Mouse (Mus musculus) frontal cortex, adult 2 months (tissue): ENCODE results near the gene Meis2. TPM values are rescaled to one million over a fixed set of nuclear protein-coding genes. Genes with fewer than 3 reads are reported as not detected.

Experiments used
- DNase-seq, 2 experiments: peaks; one replicate each; pipeline ENCODE4 v3.0.0; 2022; ENCODE audit warnings: low spot score in 1 of 2; ENCODE audit errors: extremely low spot score in 1 of 2
- polyA plus RNA-seq: library from polyadenylated mRNA; depleted of rRNA; stranded (reverse); fragments of >200 nt; gene quantifications from 2 replicates; pipeline ENCODE4 v1.2.3, GENCODE M21; 2012

The Meis2 gene
- polyA plus RNA-seq, 1 experiment, result 372 TPM

DNA sequence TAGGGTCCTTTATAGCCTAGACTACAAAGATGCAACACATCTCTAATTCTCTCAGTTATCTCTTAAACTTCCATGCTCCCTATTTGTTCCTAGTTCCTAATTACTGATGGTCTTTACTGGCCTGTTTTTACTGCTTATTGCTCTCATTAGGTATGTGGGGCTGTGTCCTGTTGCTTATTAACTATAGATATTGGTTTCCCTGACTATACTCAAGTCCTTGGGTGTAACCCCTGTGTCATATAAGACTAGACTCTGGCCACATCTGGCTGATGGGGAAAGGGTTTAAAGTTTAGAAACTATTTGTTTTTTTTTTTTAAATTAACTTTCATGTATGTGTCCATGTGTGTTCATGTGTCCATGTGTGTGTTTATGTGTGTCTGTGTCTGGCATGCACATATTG lies 147.1 kb downstream of the Meis2 start:
- no peak for DNase-seq

DNA sequence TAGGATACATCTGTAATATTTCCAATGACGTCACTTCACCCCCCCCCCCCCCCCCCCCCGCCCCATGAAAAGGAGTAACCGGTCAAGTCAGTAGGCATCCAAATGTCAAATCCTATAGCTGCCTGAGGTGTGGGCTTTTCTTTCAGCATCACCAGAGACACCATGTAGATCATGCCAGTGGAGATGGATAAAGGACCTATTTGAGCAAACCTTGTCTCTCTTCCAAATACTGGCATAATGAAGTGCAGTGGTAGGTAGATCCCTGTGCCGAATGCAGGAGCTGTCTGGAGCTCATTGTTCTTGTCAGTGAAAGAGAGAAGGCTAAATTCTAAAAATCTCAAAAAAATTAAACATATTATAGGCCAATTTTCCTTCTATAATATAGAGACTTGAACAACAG lies 151.1 kb downstream of the Meis2 start:
- DNase-seq, result no peak

DNA sequence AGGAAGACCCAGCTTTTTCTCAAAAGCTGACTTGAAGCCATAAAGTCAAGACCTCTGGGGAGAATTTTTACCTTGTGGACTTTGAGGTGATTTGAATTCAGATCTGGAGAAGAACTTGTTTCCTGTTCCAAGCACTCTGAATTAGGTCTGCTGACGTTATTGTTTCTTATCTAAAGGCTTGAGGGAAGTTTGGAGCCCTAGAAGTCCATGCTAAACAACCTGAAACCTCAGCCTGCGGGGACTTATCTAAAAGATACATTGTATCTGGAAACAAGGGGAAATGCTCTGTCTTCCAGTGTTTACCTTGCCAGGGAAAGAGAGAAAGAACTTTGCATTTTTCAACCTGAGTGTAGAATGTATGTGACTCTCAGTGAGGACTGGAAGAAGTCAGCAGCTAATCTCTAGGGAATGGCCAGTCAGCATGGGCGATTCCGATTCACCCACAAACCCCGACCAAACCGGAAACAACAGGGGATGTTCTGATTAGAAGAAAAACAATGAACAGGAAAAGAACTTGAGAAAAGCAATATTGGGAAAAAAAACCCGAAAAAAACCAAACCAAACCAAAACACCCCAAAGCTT lies 152.6 kb downstream of the Meis2 start:
- DNase-seq, result no peak

DNA sequence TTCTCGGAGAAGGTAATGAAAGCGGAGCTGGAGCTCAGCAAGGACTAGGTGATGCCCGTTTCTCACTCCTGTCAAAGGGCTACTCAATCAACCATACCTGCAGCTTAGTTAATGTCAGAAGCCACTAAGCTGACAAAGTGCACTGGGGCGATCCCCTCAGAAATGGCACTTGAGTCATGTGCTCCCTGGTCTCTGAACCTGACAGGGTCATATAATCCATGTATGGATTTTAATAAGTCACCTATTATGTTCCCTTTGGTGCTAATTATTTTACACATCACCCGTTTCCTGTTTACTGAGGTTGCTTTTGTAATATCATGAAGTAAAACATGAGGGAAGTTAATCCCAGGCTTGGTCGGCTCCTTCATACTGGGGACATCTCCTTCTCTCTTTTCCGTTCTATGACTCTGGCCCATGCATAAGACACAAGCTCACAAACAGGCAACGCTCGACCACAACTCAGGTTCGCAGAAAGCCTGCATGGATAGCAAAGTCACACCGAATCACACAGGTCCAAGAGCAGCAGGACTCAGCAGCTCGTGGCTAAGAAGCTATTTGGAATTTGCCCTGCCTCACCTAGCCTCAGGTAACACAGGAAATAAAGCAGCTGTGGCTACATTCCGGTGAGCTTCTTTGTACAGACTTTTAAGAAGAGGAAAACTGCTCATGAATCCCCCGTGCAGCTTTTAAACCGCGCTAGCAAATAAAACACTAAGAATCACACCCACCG lies 153.6 kb downstream of the Meis2 start:
- no peak for DNase-seq

DNA sequence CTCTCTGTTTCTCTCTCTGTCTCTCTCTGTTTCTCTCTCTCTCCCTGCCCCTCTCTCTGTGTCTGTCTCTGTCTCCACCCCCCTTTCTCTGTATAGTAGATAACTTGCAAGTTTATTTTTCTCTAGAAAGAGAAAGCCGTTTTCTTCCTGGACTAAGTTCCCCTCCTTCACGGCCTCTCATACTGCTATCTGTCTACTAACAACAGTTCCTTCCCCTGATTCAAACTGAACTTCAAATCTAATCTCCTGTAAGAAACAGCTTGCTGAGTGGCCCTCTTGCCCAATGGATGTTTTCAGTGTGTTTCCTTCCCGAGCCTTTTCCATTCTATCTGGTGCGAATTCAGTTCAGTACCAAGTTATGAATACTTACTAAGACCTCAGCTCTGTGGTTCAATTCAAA lies 155.4 kb downstream of the Meis2 start:
- DNase-seq, result no peak

DNA sequence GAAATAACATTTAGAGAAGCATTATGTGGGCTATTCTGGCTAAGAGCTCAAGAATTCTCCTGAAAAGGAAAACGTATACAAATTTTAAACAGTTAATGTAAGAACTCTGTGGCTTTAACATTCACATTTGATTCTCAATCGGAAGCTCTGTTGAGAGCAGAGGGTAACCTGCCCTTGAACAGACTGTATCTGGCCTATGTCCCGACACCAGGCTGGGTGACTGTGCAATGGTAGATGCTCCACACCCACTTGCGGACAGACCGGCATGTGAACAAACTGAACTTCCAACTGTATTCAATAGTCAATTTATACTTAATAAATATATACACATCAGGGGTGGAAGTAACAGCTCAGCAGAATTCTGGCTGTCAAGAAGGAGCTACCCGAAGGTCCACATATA lies 164.6 kb downstream of the Meis2 start:
- DNase-seq, result no peak

DNA sequence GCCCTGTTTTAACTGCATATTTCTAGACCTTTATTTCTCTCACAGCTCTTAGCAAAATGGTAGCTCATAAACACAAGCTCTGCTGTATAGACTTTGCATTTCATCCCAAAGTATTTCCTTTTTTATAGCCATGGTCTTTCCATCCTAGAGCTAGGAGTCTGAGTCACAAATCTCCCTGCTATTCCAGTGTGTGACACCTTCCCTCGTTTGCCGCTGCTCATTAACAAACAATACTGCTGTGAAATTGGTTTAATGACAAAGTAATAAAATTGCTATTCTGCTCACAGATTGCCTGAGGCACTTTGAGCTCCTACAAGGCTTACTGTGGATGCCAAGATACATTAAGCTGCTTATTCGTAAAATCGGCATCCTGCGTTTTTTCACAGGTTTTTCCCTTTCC lies 168.1 kb downstream of the Meis2 start:
- DNase-seq, result peak in 1 of 2 experiments; percentile 35

DNA sequence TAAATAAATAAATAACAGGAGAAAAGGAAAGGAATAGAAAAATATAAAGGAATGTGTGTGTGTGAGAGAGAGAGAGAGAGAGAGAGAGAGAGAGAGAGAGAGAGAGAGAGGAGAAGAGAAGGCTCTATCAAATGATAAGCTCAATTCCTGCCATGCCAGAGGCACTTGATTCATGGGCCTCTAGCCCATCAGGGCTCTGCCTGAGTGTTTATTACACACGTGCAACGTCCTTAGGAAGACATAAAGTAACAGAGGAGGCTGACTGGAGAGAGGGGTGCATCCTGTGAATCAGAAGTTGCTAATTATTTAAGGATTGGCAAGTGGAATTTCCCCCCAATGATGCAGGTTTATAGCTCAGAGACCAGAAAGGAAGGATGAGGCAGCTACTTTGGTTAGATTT lies 168.6 kb downstream of the Meis2 start:
- no peak for DNase-seq

DNA sequence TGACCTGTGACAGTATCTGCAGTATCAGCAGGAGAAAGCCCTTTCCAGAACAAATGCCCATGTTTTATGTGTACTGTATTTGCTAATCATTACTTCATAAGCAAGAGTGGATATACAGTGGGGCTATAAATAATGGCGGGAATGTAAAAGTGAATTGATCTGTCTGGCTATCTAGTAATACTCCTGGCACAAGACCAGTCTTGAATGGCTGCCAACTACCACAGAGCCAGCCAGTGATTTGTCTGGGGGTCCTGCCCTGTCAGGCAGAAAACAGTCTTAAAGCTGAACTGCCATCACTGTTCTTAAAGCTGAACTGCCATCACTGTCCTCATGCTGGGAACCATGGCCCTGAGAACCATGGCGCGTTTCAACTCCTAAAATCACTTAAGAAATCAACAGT lies 169.9 kb downstream of the Meis2 start:
- DNase-seq, result no peak

DNA sequence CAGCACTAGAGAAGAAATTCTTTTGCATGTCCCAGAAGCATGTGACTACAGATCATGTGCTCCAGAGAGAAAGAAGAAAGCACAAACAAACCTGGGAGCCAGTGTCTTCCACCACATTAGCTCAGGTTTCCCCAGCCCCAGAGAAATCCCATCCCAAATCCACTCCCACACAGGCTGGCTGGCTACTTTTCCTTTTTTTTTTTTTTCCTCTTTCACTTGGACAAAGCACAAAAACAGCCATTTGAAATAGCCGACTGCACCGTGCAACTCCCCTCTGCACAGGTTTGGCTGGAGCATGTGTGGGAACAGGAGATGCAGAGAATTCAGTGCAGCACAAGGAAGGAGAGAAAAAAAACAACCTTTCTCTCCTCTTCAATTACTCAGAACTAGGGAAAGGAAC lies 170.4 kb downstream of the Meis2 start:
- no peak for DNase-seq

DNA sequence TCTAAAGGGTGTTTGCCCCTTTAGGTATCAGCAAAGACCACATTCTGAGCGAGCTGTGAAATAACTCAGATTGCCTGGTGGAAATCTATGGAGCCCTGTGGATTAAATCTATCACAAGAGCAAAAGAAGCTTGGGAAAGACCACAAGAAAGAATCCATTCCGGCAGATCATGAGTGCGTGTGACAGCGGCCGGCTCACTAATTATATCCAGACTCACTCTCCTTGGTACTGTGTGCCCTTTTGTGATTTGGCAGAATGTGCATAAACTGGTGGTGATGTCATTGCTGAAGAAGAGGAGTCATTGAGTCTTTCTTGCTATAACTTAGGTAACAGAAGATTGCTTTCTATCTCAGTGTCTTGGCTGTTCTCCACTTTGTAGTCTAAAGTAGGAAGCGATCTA lies 172.5 kb downstream of the Meis2 start:
- no peak for DNase-seq

DNA sequence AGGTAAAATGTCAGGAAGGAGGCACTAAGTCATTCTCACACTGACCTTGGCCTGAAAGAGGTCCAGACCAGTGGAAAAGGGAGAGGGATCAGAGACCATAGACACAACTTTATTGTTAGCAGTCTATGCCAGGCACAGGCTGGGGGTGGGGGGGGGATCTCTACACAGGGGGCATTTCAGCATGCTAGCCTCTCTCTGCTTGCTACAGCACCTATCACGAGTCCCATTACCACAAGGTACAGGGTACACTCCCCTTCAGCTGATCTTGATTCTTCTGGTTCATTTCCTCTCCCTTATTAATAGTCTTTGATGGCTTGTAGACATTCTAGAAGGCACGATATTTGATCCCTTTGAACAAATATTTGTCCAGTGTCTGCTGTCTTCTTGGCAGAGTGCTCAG lies 174.9 kb downstream of the Meis2 start:
- DNase-seq, result no peak

DNA sequence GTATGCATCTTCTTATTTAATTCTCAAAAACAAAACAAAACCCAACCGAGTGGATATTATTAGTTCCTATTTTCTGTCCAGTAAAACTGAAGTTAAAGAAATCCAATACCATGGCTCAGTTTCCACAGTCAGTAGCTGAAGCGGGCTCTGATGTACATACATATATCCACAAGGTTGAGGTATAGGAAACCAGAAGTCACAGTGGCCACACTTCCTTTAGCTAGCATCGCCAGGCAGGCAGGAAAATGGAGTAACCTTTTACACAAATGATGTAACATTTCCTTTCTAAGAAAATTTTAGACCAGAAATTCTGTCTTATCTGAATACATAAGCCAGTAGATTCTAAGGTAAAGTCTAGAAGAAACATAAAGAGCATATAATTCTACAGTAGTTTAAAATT lies 175.6 kb downstream of the Meis2 start:
- no peak for DNase-seq

DNA sequence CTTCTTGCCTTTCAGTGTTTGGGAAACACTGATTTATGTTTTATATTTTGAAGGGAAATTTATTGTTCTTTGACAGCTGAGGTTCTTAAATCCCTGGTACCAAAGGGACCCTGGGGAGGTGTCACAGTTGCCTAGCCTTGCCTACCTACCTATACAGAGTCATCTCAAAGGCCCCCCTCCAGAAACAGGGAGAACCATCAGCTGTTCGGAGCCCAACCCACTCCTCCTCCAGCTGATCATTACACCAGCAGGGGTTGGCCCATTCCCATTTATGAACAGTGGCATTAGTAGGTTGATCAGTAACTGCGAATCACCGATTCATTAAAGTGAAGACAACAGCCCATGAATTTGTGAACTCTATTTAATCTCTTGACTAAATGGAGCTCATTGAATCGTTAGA lies 176.4 kb downstream of the Meis2 start:
- DNase-seq, result no peak

DNA sequence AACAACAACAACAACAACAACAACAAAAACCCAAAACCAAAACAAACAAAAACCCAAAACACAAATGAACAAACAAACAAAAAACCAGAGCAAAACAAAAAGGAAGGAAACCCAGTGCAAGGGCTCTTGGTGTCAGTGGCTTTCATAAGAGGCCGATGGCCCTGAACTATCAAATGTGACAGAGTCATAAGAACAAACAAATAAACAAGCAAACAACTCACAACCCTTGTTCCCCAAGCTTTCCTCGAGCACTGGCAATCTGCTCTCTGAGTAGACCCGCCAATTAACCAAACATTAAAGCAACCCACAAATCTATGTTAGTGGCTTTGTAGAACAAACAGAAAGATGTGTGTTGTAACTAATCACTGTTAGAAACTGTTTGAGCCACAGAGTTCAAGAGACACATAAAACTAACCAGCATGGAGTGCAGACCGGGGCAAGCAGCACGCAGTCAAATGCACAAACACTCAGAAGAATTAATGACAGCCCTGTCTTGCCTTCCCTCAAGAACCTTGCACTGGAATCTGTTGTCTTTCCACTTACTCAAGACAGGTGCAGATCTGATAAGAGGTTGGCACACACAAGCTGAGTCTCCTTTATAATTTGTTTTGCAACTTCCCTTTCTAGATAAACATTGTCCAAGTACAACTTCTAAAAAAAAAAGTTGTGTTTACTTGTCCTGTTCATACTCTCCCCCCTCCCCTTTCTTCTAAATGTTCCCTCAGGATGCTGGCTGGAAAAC lies 177.1 kb downstream of the Meis2 start:
- no peak for DNase-seq

DNA sequence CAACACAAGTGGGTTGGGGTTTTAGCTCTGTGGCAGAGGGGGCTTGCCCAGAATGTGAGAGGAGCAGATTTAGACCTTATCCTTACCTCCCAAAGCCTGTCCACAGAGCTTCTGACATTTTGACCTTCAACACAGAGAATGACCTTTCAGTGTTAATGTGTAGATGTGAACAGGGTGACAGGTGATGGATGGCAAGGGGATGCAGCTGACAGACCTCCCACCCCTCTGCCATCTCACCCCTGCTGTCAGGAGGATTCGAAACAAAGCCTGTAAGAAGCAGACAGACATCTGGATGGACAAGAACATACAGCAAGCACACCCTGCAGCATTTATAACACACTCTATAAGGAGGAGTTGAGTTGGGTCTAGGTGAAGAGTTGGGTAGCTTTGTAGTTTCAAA lies 178.0 kb downstream of the Meis2 start:
- no peak for DNase-seq

DNA sequence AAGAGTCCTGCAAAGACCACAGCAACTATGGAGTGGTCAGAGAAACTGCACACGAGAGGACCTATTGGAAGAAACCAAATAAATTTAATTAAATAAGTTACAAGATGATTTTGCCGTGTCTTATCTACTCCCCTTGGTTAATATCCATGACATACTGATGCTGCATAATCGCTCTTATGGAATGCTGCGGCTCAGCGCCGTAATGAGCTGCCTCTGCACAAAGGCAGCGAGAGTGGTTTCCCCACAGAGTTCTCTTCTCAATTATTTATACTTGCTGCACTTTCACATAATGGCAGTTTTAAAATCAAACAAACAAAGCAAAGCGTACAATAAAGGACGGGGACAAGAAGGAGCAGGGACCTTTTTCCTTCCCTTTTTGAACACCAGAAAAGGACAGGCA lies 181.5 kb downstream of the Meis2 start:
- no peak for DNase-seq

DNA sequence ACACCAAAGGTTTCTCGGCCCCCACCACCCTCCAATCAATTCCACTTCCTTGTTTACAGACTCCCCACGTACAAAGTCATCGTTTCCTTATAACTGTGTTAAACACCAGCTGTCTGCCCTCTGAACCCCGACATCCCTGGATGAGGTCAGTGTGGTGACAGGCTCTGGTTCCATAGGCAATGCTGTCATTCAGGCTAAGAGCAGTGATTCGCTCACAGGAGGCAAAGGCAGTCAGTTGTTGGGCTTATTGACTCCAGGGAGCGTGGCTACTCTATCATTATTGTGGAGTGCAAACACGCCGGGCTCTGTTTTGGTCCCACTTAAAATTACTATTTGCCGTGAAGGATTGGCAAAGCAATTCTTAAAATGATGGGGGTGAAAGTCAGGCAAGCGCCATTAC lies 182.1 kb downstream of the Meis2 start:
- DNase-seq, result no peak

DNA sequence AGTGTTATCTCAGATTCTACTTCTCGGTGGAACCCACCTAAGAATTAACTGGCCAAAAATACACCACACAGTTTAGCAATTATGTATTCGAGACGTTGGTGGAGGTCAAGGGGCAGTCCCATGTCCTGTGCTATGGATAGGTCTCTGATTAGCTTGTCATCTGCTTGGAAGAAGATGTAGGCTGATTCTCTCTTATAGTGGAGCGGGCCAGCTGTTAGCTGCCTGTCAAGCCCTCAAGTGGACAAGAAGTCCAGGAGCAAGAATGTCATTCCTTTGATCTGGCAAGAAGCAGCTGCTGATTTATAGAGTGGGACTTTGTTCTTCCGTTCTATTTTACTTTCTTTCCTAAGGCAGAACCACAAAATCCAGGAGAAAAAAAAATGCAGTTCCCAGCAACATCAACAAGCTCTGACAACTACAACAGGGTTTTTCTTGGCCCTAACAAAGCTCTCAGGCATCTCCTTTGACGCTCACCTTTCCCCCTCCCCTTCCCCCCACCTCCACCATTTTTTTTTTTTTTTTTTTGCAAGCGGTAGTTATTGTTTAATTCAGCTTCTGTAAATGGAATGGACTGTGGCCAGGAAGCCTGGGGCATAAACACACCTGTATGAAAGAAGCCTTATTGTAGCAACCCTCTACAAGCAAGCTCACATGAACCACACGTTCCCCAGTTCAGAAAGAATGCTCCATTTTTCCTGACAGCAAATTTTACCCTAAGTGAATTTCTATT lies 189.7 kb downstream of the Meis2 start:
- no peak for DNase-seq

DNA sequence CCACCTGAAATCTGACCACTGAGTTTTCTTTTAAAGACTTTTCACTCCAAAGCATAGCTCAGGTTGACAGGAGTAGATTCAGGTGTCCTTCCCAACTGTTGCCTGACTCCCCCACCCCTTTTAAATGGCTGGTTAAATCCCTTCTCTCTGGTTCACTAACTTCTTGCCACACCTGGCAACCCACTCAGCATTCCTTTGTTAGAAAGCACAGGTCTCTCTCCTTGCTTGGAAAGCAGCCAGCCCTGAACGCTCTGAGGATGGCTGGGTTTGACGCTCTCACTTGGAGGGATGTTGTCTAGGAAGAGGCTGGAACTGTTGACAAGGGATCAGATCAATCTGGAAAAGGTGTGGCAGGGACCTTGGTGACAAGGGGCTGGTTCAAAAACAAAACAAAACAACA lies 192.8 kb downstream of the Meis2 start:
- DNase-seq, result no peak

DNA sequence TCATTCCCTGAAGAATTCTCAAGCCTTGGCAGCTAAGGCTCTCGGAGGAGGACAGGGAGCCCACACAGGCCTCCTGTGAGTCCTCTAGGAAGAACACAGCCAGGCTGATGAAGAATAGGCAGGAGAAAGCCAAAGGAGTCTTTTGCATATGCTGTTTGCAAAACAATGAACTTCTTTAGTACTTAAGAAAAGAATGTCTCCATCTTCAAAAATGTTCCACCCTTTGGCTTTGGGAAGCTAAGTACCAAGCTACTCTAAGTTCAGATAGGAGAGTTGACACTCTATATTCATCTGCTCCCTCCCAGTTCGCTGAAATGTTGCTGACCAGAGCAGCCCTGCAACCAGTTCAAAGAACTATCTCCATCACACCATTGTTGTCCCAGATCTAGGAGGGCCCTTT lies 195.7 kb downstream of the Meis2 start:
- no peak for DNase-seq
